Mouse (Mus musculus): ENCODE results near the gene Tm6sf1. TPM values are rescaled to one million over a fixed set of nuclear protein-coding genes. Genes with fewer than 3 reads are reported as not detected.

Gene Tm6sf1
- 10.4 TPM in 2 replicates for polyA plus RNA-seq (2015; fragmentation: Nextera tagmentation; extraction: Ambion mirVana)

DNA sequence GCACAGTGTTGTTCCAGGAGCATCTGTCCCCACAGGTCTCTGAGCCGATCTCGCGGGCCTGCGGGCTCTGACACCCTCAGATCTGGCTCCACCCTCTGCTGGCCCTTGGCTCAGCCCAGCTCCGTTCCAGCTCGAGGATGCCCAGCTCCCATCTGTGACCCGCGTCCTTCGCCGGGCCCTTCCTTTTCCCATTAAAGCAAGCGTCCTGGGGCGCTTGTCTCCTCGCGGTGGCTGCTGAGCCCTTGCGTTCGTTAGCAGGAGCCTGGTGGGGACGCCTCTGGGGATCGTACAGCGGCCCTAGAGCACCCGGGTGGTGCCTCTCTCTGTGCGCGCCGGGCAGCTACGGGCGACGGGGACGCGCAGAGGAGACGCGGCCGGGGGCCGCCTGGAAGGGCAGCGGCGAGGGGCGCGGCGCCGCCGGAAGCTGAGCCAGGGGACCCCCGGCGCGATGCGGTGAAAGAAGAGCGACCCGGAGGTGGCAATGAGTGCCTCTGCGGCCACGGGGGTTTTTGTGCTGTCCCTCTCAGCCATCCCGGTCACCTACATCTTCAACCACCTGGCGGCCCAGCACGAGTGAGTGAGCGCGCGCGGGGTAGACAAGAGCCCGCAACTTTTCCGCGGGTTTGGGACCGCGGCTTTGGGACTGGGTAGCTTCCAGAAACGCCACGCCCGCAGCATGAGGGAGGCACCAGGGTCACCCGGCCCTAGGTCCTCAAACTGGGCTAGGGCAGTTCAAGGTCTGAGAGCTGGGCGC, at the start of gene Tm6sf1:
TSS of gene Tm6sf1 (plus strand) at position 34 of the 754 bp plus-strand sequence.
- H3K4me1 ChIP-seq (replicated peaks; ENCODE audit: insufficient read depth, low read length), result peaks cover 6% of the 10 kb centered on the region; the same call in 1 of the 2 replicates
- peak within 1 kb of the TSS; percentile 51; the same call in 1 of the 2 replicates for H3K27ac ChIP-seq
- ATAC-seq (replicated peaks; ENCODE audit: low FRiP score, low read depth), result peak; percentile 65
- WGBS, result under 1% methylated on average over 64 of the region's 64 CpGs
- peak within 1 kb of the TSS; percentile 62 for H3K9ac ChIP-seq (ENCODE audit: low read depth, low read length)
- peak; percentile 55 for DNase-seq (ENCODE audit: low spot score)
- no peaks in the 10 kb centered on the region for H3K36me3 ChIP-seq (ENCODE audit: insufficient read depth, low read length)
- no peaks in the 10 kb centered on the region for H3K9me3 ChIP-seq (replicated peaks; ENCODE audit: low read length)
- no peaks in the 10 kb centered on the region for H3K27me3 ChIP-seq (ENCODE audit: insufficient read depth, low read length)
- H3K4me2 ChIP-seq (ENCODE audit: low read length), result peak within 1 kb of the TSS; percentile 98
- peak within 1 kb of the TSS; percentile 58 for H3K4me3 ChIP-seq (replicated peaks; ENCODE audit: low read depth, low read length)
- no peak for TF ChIP-seq CTCF (IDR thresholded peaks at IDR 0.05; ENCODE audit: low read depth)

DNA sequence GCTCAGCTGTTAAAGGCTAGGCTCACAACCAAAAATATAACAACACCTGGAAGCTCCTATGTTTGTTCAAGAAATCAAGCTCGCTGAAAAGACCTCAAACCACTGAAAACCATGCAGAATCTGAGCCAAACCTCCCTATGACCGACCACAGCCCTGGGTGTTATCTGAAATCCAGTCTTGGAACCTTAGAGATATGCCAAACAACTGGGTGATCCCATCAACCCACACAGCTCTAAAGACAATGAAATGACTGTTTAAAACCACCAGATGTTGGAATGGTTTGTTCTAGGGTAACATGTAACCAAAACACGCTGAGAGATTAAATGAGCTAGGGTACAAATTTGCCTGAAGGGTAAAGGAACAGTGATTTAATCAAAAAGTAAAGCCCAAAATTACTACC, 33.9 kb upstream of the Tm6sf1 start:
- no peaks in the 10 kb centered on the region for H3K9me3 ChIP-seq (replicated peaks; ENCODE audit: low read length)
- DNase-seq (ENCODE audit: low spot score) (no peak), ATAC-seq (replicated peaks; ENCODE audit: low FRiP score, low read depth) (no peak)
- peaks cover 23% of the 10 kb centered on the region for H3K4me1 ChIP-seq (replicated peaks; ENCODE audit: insufficient read depth, low read length)
- H3K27ac ChIP-seq, result no peak overlapping the region
- no peak overlapping the region for H3K4me2 ChIP-seq (ENCODE audit: low read length)
- no peak for TF ChIP-seq CTCF (IDR thresholded peaks at IDR 0.05; ENCODE audit: low read depth)
- H3K4me3 ChIP-seq (replicated peaks; ENCODE audit: low read depth, low read length), result no peak overlapping the region
- no peaks in the 10 kb centered on the region for H3K36me3 ChIP-seq (ENCODE audit: insufficient read depth, low read length)
- H3K9ac ChIP-seq (ENCODE audit: low read depth, low read length), result no peak overlapping the region
- H3K27me3 ChIP-seq (ENCODE audit: insufficient read depth, low read length), result no peaks in the 10 kb centered on the region
- WGBS, result 56% methylated on average over 3 of the region's 3 CpGs

DNA sequence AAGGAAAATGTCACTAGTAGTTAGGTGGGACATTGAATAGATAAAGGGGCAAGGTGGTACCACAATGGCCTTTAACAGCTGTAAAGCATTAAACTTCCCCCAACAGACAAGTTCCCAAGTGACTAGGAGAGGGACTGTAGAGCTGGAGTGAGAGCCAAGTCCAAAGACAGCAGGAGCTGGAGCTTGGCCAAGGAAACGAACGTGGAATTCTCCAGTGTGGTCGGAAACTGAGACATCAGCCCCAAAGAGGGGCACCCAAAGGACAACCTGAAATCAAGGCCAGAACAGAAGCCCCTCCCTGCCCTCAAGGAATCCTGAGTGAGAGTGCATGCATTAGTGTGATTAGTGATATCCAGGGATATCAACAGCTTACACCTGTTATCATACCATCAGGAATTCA, 33.4 kb upstream of the Tm6sf1 start:
- Histone ChIP-seq H3K4me3 (replicated peaks; ENCODE audit: low read depth, low read length) (no peak overlapping the region), H3K27me3 (ENCODE audit: insufficient read depth, low read length) (no peaks in the 10 kb centered on the region), H3K27ac (no peak overlapping the region), H3K36me3 (ENCODE audit: insufficient read depth, low read length) (no peaks in the 10 kb centered on the region), H3K9me3 (replicated peaks; ENCODE audit: low read length) (no peaks in the 10 kb centered on the region), H3K4me1 (replicated peaks; ENCODE audit: insufficient read depth, low read length) (peaks cover 23% of the 10 kb centered on the region), H3K4me2 (ENCODE audit: low read length) (peak overlapping the region; percentile 14; the same call in 1 of the 2 replicates), H3K9ac (ENCODE audit: low read depth, low read length) (no peak overlapping the region)
- no peak for TF ChIP-seq CTCF (IDR thresholded peaks at IDR 0.05; ENCODE audit: low read depth)
- no peak for DNase-seq (ENCODE audit: low spot score)
- 43% methylated on average over 3 of the region's 3 CpGs for WGBS
- no peak for ATAC-seq (replicated peaks; ENCODE audit: low FRiP score, low read depth)

DNA sequence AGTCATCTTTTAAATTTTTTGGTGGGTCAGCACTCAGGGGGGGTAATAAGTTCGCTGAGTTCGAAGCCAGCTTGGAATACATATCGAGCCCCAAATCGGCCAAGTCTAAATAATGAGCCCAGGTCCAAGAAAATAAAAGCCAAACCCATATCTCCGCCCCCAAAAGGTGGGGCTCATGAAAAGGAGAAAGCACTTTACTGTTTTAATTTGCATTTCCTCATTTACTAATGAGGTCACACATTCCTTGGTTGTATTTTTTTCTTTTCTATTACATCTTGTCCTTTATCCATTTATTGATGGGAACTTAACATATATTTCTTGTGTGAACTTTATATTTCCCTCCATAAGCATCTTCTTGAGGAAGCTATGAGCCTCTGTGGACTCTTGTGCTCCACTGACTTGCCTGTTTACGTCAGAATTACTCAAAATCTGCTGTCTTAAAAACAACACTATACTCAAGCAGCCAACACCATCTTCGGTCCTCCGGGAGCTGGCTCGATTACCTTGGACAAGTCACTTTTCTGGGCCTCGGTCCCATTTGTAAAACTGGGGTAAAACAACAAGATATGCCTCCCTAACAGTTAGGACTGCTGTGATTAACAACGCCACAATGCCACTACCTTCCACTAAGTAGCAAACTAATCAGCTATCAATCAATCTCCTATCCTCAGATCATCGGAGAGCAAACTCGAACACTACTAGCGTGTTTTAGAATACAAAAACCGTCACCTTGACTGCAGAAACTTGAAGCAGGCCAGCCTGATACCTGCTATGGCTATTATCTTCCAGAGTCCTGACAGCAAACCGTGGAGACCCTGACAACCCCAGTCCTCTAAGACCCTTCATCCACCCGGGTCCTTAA, 30.8 kb upstream of the Tm6sf1 start:
- Histone ChIP-seq H3K36me3 (ENCODE audit: insufficient read depth, low read length) (no peaks in the 10 kb centered on the region), H3K9me3 (replicated peaks; ENCODE audit: low read length) (no peaks in the 10 kb centered on the region), H3K27me3 (ENCODE audit: insufficient read depth, low read length) (no peaks in the 10 kb centered on the region), H3K27ac (peak overlapping the region; percentile 94), H3K4me3 (replicated peaks; ENCODE audit: low read depth, low read length) (peak overlapping the region; percentile 85), H3K9ac (ENCODE audit: low read depth, low read length) (peak overlapping the region; percentile 89), H3K4me1 (replicated peaks; ENCODE audit: insufficient read depth, low read length) (peaks cover 23% of the 10 kb centered on the region), H3K4me2 (ENCODE audit: low read length) (peak overlapping the region; percentile 86)
- ATAC-seq (replicated peaks; ENCODE audit: low FRiP score, low read depth) (no peak), DNase-seq (ENCODE audit: low spot score) (no peak)
- 20% methylated on average over 17 of the region's 17 CpGs for WGBS
- TF ChIP-seq CTCF (IDR thresholded peaks at IDR 0.05; ENCODE audit: low read depth), result no peak

DNA sequence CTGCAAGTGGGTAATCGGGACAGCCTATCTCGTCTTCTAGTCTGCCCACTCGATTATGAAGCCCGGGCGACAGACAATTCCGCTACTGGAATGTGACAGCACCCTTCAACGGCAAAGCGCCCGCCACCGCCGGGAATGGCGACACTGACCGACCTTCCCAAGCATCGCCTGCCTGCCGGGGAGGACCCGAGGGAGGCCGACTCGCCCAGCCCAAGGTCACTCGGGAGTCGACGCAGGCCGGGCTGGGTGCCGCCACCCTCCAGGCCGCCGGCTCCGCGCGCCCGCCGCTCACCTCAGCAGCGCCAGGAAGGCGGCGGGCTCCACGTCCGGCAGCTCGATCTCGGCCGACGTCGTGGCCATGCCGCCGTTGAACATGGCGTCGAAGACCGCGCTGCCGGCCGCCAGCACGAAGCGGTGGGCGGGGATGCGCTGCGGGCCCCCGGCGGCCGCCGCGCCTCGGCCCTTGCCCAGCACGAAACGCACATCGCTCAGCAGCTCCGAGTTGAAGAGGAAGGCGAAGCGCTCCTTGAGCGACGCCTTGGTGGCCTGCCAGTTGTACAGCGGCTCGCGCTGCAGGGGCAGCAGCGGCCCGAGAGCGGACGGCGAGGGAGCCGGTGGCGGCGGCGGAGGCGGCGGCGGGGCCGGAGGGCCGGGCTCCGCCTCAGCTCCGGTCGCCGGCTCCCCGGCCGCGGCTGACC, 30.0 kb upstream of the Tm6sf1 start:
- Histone ChIP-seq H3K4me2 (ENCODE audit: low read length) (peak overlapping the region; percentile 86), H3K27me3 (ENCODE audit: insufficient read depth, low read length) (no peaks in the 10 kb centered on the region), H3K4me3 (replicated peaks; ENCODE audit: low read depth, low read length) (peak overlapping the region; percentile 85), H3K27ac (peak overlapping the region; percentile 94), H3K4me1 (replicated peaks; ENCODE audit: insufficient read depth, low read length) (peaks cover 23% of the 10 kb centered on the region), H3K9me3 (replicated peaks; ENCODE audit: low read length) (no peaks in the 10 kb centered on the region), H3K36me3 (ENCODE audit: insufficient read depth, low read length) (no peaks in the 10 kb centered on the region), H3K9ac (ENCODE audit: low read depth, low read length) (peak overlapping the region; percentile 89)
- ATAC-seq (replicated peaks; ENCODE audit: low FRiP score, low read depth) (peak; percentile 67), DNase-seq (ENCODE audit: low spot score) (peak; percentile 44)
- TF ChIP-seq CTCF (IDR thresholded peaks at IDR 0.05; ENCODE audit: low read depth), result no peak
- WGBS, result under 1% methylated on average over 79 of the region's 91 CpGs
